Mouse (Mus musculus): ENCODE data around the gene Pla2g2e. TPM values are rescaled to one million over a fixed set of nuclear protein-coding genes. Genes with fewer than 3 reads are reported as not detected.
"Not testable (repeated sequence)": the region's sequence is repeated elsewhere in the genome, so short reads cannot be mapped to it uniquely, and the experiment has no call there.

Gene Pla2g2e
- polyA plus RNA-seq, 1 experiment from 2014 or later: not detected

DNA sequence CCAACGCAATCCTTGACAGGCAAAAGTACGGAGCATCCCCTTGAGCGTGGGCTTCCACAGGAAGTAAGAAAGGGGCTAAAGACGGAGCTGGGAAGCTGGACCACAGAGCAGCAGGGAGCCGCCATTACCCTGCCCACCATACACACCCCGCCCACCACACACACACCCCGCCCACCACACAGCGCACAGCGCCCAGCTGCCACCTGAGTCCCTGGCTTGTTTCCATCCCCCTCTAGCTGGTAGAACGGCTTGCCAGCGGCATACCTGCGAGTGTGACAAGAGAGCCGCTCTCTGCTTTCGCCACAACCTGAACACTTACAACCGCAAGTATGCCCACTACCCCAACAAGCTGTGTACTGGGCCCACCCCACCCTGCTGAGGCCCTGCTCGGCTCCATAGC is 4.4 kb downstream of the Pla2g2e start:
- no peak for ATAC-seq (ENCODE audit: insufficient number of reproducible peaks, insufficient read depth, low FRiP score, low TSS enrichment)
- Histone ChIP-seq H3K4me2 (replicated peaks) (peak overlapping the region; percentile 48), H3K27me3 (peaks cover 6% of the 10 kb centered on the region; the same call in 1 of the 2 replicates), H3K4me1 (peaks cover 9% of the 10 kb centered on the region; the same call in 1 of the 2 replicates), H3K27ac (0 out of 2 replicates have a peak overlapping the region, but pooled peaks have one; percentile 46), H3K9ac (no peak overlapping the region; the same call in 1 of the 2 replicates), H3K9me3 (no peaks in the 10 kb centered on the region), H3K36me3 (no peaks in the 10 kb centered on the region), H3K4me3 (peak overlapping the region; percentile 21)
- WGBS: 12% methylated on average over 16 of the region's 16 CpGs

DNA sequence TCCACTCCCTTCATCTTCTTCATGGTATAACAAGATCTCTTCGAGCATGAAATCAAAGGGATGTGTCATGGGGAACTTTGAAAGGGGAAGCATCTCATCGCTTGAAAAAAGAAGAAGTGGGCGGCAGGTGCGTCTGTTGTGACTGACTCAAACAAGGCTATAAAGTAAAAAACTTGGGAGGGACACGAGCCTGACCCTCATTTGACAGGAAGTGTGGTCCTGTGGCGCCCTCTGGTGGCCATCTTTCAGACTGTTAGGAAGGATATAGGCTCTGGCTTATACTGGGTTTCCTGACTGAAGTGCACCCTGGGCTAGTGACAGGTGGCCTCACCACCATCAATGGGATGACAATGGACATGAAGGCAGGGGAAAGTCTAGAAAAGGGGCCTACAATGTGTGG is 6.5 kb downstream of the Pla2g2e start:
- H3K4me1 ChIP-seq: peaks cover 9% of the 10 kb centered on the region; the same call in 1 of the 2 replicates
- ATAC-seq (ENCODE audit: insufficient number of reproducible peaks, insufficient read depth, low FRiP score, low TSS enrichment): no peak
- H3K4me2 ChIP-seq (replicated peaks): no peak overlapping the region
- no peaks in the 10 kb centered on the region for H3K9me3 ChIP-seq
- no peak overlapping the region for H3K27ac ChIP-seq
- peaks cover 6% of the 10 kb centered on the region; the same call in 1 of the 2 replicates for H3K27me3 ChIP-seq
- H3K36me3 ChIP-seq: no peaks in the 10 kb centered on the region
- H3K9ac ChIP-seq: no peak overlapping the region
- WGBS: 17% methylated on average over 6 of the region's 6 CpGs
- no peak overlapping the region for H3K4me3 ChIP-seq

DNA sequence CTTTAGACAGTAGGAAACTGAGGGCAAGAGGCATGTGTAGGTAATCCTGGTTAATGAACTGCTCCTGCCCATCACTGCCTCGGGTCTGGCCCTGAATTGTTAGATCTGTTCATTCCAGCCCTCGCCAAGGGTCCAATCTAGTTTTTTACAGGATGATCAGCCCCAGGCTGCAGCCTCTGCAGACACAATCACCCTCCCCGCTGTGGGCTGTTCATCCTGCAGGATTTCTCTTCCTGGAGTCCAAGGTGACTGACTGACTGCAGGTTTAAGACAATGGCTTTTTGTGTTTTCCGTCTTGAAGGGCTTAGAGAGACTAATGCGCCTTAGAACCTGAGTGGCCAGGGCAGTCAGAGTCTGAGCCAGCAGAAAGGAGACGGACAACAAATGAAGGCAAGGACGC is 11.4 kb downstream of the Pla2g2e start:
- Histone ChIP-seq H3K9me3 (no peaks in the 10 kb centered on the region), H3K9ac (no peak overlapping the region), H3K27me3 (no peaks in the 10 kb centered on the region), H3K4me2 (replicated peaks) (no peak overlapping the region), H3K27ac (no peak overlapping the region), H3K36me3 (peaks cover 14% of the 10 kb centered on the region; the same call in 1 of the 2 replicates), H3K4me1 (0 out of 2 replicates have a peak, but pooled peaks cover 5% of the 10 kb centered on the region), H3K4me3 (no peak overlapping the region)
- no peak for ATAC-seq (ENCODE audit: insufficient number of reproducible peaks, insufficient read depth, low FRiP score, low TSS enrichment)
- 33% methylated on average over 7 of the region's 7 CpGs for WGBS

DNA sequence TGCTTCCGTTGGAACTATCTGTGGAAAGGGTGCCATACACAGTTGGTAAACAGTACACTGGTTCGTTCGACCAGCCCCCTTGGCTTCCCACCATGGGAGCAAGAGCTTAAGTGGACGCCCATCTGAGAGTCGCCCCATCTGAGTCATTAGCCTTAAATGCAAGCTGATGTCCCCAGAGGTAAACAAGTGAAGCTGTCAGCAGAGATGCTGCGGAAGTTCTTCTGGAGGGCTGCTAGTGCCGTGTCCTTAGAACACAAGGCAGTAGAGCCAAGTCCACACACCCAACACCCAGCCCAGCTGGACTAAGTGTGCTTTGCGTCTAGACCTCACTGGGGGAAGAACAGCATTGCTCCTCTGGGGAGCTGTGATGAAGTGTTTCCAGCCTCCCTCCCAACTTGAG is 11.9 kb downstream of the Pla2g2e start:
- Histone ChIP-seq H3K4me1 (0 out of 2 replicates have a peak, but pooled peaks cover 5% of the 10 kb centered on the region), H3K9me3 (no peaks in the 10 kb centered on the region), H3K9ac (no peak overlapping the region), H3K36me3 (peaks cover 18% of the 10 kb centered on the region), H3K27ac (no peak overlapping the region), H3K27me3 (no peaks in the 10 kb centered on the region), H3K4me2 (replicated peaks) (no peak overlapping the region), H3K4me3 (no peak overlapping the region)
- no peak for ATAC-seq (ENCODE audit: insufficient number of reproducible peaks, insufficient read depth, low FRiP score, low TSS enrichment)
- 69% methylated on average over 8 of the region's 8 CpGs for WGBS

DNA sequence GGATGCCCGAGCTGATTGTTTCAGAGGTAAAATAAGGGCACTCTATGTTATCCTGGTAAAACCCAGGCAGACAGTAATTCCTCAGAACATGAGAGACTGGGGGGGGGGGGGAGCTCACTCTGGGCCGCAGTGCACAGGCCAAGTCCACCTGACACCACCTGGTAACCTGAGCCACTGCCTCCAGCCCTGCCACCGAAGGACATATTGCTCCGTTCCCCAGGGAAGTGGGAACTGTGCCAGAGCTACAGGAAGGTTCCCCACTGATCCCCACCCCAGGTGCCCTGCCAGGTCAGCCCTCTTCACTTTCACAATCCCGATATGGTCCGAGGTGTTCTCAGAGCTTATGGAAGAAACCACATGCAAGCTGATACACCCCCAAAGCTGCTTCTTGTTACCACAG is 14.9 kb downstream of the Pla2g2e start:
- no peak overlapping the region for H3K9ac ChIP-seq
- no peak for ATAC-seq (ENCODE audit: insufficient number of reproducible peaks, insufficient read depth, low FRiP score, low TSS enrichment)
- H3K9me3 ChIP-seq: no peaks in the 10 kb centered on the region
- no peaks in the 10 kb centered on the region for H3K27me3 ChIP-seq
- H3K4me3 ChIP-seq: no peak overlapping the region
- H3K36me3 ChIP-seq: peaks cover 45% of the 10 kb centered on the region
- no peak overlapping the region for H3K27ac ChIP-seq
- 0 out of 2 replicates have a peak, but pooled peaks cover 5% of the 10 kb centered on the region for H3K4me1 ChIP-seq
- H3K4me2 ChIP-seq (replicated peaks): no peak overlapping the region
- 54% methylated on average over 5 of the region's 6 CpGs for WGBS

DNA sequence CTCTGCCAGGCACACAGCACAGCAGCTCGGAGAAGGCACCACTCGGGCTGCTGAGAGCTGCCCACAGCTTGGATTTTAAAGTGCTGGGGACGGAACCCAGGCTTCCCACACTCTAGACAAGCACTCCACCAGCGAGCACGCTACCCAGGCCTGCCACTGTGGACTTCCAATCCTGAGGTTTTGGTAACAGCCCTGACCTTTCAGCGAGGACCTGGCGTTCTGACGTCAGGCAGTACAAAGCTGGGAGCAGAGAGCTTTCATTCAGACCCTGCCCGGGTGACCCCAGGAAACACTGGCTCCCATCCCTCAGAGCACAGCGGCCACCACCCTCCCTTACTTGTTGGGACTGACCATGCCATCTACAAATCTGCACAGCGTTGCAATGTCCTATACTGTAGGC is 16.0 kb downstream of the Pla2g2e start:
- not testable (repeated sequence) for ATAC-seq (ENCODE audit: insufficient number of reproducible peaks, insufficient read depth, low FRiP score, low TSS enrichment); H3K9me3 ChIP-seq; H3K27ac ChIP-seq; H3K27me3 ChIP-seq; H3K9ac ChIP-seq; H3K4me1 ChIP-seq; H3K4me2 ChIP-seq (replicated peaks); H3K4me3 ChIP-seq
- peaks cover 56% of the 10 kb centered on the region for H3K36me3 ChIP-seq
- 94% methylated on average over 11 of the region's 11 CpGs for WGBS

DNA sequence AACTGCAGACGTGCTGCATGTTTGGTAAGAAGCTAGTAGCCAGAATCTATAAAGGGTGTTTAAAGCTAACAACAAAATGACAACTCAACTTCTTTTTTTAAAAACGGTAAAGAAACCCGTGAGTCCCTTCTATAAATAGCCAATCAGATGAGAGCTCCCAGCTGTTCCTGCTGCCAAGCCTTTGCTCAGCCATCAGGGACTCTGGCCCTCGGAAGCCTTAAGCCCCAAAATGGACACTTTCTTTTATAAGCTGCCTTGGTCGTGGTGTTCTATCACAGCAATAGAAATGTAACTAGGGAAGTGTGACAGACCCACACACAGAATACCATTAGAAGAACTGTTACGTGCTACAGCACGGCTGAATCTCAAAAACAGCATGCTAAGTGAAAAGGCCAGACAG is 21.6 kb downstream of the Pla2g2e start:
- H3K9me3 ChIP-seq: no peaks in the 10 kb centered on the region
- WGBS: 86% methylated on average over 7 of the region's 7 CpGs
- no peak overlapping the region for H3K27ac ChIP-seq
- peaks cover 77% of the 10 kb centered on the region for H3K36me3 ChIP-seq
- H3K4me2 ChIP-seq (replicated peaks): no peak overlapping the region
- no peaks in the 10 kb centered on the region for H3K27me3 ChIP-seq
- no peak overlapping the region for H3K9ac ChIP-seq
- ATAC-seq (ENCODE audit: insufficient number of reproducible peaks, insufficient read depth, low FRiP score, low TSS enrichment): no peak
- H3K4me1 ChIP-seq: no peaks in the 10 kb centered on the region
- H3K4me3 ChIP-seq: no peak overlapping the region

DNA sequence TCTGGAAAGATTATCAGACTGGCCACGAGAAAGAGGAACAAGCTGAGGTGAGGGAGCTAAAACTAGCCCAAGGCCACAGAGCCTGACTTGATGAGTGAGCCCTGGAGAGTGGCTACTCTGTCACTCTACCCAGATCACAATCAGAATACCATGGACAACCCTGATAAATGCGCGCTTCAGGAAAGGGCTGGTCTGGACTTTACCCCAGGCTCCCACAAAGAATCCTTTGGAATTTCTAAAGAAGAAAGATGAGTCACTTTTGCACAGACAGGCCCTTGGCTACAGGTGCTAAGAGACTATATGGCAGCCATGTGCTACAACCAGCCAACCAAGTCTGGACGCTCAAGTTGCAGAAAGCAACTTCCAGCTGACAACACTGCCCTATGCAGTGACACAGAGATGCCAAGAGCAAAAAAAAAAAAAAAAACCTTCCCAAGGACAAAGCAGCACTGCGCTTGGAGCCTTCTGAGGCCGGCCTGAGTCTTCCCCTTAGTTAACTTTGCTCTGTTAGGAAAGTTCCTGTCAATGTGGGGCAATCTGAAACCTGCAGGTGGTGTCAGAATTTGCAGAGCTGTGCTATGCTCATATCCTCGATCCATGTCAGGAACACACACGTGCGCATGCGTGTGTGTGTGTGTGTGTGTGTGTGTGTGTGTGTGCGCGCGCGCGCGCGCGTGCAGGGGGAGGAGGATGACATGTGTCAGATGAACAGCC is 28.0 kb downstream of the Pla2g2e start:
- Histone ChIP-seq H3K27ac (no peak overlapping the region), H3K36me3 (peaks cover 65% of the 10 kb centered on the region), H3K9me3 (no peaks in the 10 kb centered on the region), H3K9ac (no peak overlapping the region), H3K4me1 (no peaks in the 10 kb centered on the region), H3K4me2 (replicated peaks) (no peak overlapping the region), H3K27me3 (no peaks in the 10 kb centered on the region), H3K4me3 (no peak overlapping the region)
- no peak for ATAC-seq (ENCODE audit: insufficient number of reproducible peaks, insufficient read depth, low FRiP score, low TSS enrichment)
- WGBS: 96% methylated on average over 18 of the region's 18 CpGs

DNA sequence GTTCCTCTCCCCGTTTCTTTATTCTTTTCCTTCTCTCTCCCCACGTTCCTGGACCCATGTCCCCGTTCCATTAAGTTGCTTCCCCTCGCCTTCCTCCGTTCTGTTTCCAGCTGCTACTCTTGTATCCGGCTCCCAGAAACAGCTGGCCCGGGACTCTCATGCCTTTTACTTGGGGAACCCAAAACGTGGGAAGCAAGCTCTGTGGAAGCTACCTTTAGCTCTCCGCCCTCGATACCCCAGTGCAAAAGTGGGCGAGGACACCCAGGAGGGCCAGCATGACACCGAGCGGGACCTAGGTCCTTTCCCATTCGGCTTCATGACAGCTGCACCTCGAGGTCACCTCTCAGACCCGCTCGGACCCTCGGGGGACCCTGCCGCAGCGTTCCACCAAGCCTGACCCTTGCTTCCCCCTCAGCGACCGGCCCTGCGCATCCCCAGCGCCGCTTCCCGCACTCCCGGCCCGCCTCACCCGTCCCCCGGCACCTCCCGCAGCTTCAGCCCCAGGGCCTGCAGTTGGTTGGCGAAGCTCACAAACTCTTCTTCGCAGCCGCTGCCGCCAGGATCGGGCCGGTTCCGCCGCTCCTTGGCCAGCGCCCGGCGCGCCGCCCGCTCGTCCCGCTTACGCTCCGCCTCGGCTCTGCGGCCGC is 35.5 kb downstream of the Pla2g2e start:
- 0 out of 2 replicates have a peak, but pooled peaks have one; percentile 4 for ATAC-seq (ENCODE audit: insufficient number of reproducible peaks, insufficient read depth, low FRiP score, low TSS enrichment)
- Histone ChIP-seq H3K36me3 (peaks cover 4% of the 10 kb centered on the region; the same call in 1 of the 2 replicates), H3K9me3 (no peaks in the 10 kb centered on the region), H3K4me1 (peaks cover 11% of the 10 kb centered on the region), H3K27ac (no peak overlapping the region), H3K4me2 (replicated peaks) (peak overlapping the region; percentile 80), H3K9ac (peak overlapping the region; percentile 91), H3K27me3 (no peaks in the 10 kb centered on the region), H3K4me3 (peak overlapping the region; percentile 85)
- 1% methylated on average over 52 of the region's 52 CpGs for whole genome bisulfite sequencing

DNA sequence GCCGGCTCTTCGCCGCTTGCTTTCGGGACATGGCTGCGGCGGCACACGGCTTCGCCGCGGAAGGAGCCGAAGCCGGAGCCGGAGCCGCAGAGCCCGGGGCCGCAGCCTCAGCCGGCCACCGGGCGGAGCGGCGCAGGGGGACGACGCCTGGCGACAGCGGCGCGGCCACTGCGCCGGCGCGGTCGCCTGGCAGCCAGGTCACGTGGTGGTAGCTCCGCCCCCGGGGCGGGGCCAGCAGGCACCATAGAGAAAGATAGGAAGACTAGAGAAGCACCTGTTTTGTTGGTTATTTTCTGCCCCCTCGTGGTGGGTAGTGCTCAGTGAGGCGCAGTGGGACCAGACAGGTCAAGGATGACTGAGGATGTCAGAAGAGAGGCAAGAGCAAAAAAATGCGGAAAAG is 36.1 kb downstream of the Pla2g2e start, which contains the start of gene Otud3:
TSS of gene Otud3 (minus strand) at position 149 of the 400 bp plus-strand sequence.
- Histone ChIP-seq H3K4me3 (peak within 1 kb of the TSS; percentile 85), H3K27ac (no peak within 1 kb of the TSS), H3K27me3 (no peaks in the 10 kb centered on the region), H3K4me2 (replicated peaks) (peak within 1 kb of the TSS; percentile 80), H3K36me3 (0 out of 2 replicates have a peak, but pooled peaks cover 3% of the 10 kb centered on the region), H3K4me1 (peaks cover 11% of the 10 kb centered on the region), H3K9ac (peak within 1 kb of the TSS; percentile 91), H3K9me3 (no peaks in the 10 kb centered on the region)
- peak; percentile 84 for ATAC-seq (ENCODE audit: insufficient number of reproducible peaks, insufficient read depth, low FRiP score, low TSS enrichment)
- WGBS: under 1% methylated on average over 39 of the region's 39 CpGs

DNA sequence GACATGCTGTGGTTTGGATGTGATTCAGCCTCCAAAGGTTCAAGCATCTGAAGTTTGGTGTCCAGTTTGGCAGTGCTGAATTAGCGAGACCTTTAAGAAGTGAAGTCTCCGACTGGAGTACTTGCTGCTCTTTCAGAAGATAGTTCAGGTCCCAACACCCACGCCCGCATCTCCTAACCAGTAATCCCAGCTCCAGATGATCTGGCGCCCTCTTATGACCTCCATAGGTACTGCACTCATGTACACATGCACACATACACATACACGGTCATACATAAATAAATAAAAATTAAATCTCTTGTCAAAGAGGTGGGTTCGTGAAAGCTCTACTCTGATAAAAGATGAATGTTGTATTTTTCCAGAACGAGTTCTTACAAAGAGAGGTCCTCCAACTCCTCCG is 39.5 kb downstream of the Pla2g2e start:
- no peaks in the 10 kb centered on the region for H3K27me3 ChIP-seq
- H3K9ac ChIP-seq: no peak overlapping the region
- H3K4me1 ChIP-seq: peaks cover 9% of the 10 kb centered on the region
- 82% methylated on average over 9 of the region's 9 CpGs for WGBS
- H3K4me2 ChIP-seq (replicated peaks): no peak overlapping the region
- ATAC-seq (ENCODE audit: insufficient number of reproducible peaks, insufficient read depth, low FRiP score, low TSS enrichment): no peak
- no peak overlapping the region for H3K4me3 ChIP-seq
- no peak overlapping the region for H3K27ac ChIP-seq
- H3K36me3 ChIP-seq: no peaks in the 10 kb centered on the region
- no peaks in the 10 kb centered on the region for H3K9me3 ChIP-seq

Measured in embryonic facial prominence, embryonic 12.5 days (tissue).